Mouse (Mus musculus): ENCODE data around the gene Fbxl3.

The Fbxl3 gene

GRCm38 (mm10) chr14:103099238-103099933 is at the start of gene Fbxl3:
Gene Fbxl3, minus strand, starts transcription at chr14:103099566.
- DNase-seq = peak; percentile 97

- DNase-seq = peak; percentile 63
These were observed 32.6 kb upstream of the Fbxl3 start for GRCm38 (mm10) chr14:103131991-103132390.

GRCm38 (mm10) chr14:103125756-103126155 is 26.4 kb upstream of the Fbxl3 start:
- DNase-seq = no peak

- DNase-seq = no peak
These were observed 15.8 kb upstream of the Fbxl3 start for GRCm38 (mm10) chr14:103114994-103115670.

GRCm38 (mm10) chr14:103112606-103113363 is 13.4 kb upstream of the Fbxl3 start:
- DNase-seq = no peak

- DNase-seq = no peak
These were observed 10.6 kb upstream of the Fbxl3 start for GRCm38 (mm10) chr14:103109971-103110370.

GRCm38 (mm10) chr14:103106301-103106700 is 6.9 kb upstream of the Fbxl3 start:
- no peak for DNase-seq

- DNase-seq = no peak
These were observed 3.5 kb upstream of the Fbxl3 start for GRCm38 (mm10) chr14:103102731-103103335.

GRCm38 (mm10) chr14:103102246-103102645 is 2.9 kb upstream of the Fbxl3 start:
- DNase-seq = peak; percentile 54

GRCm38 (mm10) chr14:103101171-103101570 is 1.8 kb upstream of the Fbxl3 start:
- no peak for DNase-seq

GRCm38 (mm10) chr14:103100296-103100695 is 930 bp upstream of the Fbxl3 start:
- peak; percentile 22 for DNase-seq

GRCm38 (mm10) chr14:103098587-103099235 is 655 bp downstream of the Fbxl3 start:
- DNase-seq = peak; percentile 93

- DNase-seq = no peak
These were observed 1.2 kb downstream of the Fbxl3 start for GRCm38 (mm10) chr14:103098213-103098586.

GRCm38 (mm10) chr14:103096621-103097020 is 2.7 kb downstream of the Fbxl3 start:
- peak; percentile 76 for DNase-seq

GRCm38 (mm10) chr14:103095826-103096225 is 3.5 kb downstream of the Fbxl3 start:
- no peak for DNase-seq

- no peak for DNase-seq
These were observed 4.3 kb downstream of the Fbxl3 start for GRCm38 (mm10) chr14:103095036-103095435.

GRCm38 (mm10) chr14:103093670-103094069 is 5.7 kb downstream of the Fbxl3 start:
- DNase-seq = no peak

- no peak for DNase-seq
These were observed 6.1 kb downstream of the Fbxl3 start for GRCm38 (mm10) chr14:103093236-103093635.

GRCm38 (mm10) chr14:103088624-103089023 is 10.7 kb downstream of the Fbxl3 start:
- peak; percentile 88 for DNase-seq

- DNase-seq = no peak
These were observed 11.5 kb downstream of the Fbxl3 start for GRCm38 (mm10) chr14:103087846-103088245.

- DNase-seq = peak; percentile 54
These were observed 12.6 kb downstream of the Fbxl3 start for GRCm38 (mm10) chr14:103086671-103087324.

All from lung, postnatal 36 days (tissue).